Mouse (Mus musculus) ES-Bruce4 (cell line): ENCODE measurements around the gene Foxa1.

Experiments used
- CTCF ChIP-seq: IDR thresholded peaks from one replicate; pipeline ENCODE4 v1.8.1; 2011; ENCODE audit warnings: low read depth, low read length
- EP300 ChIP-seq: IDR thresholded peaks from 2 replicates; pipeline ENCODE4 v1.6.1; 2011; ENCODE audit warnings: low read depth, low read length; ENCODE audit not compliant: insufficient read depth
- POLR2A ChIP-seq: IDR thresholded peaks from one replicate; pipeline ENCODE4 v1.8.1; 2011; ENCODE audit warnings: low read length; ENCODE audit not compliant: insufficient read depth

- TF ChIP-seq CTCF (no peak), POLR2A (no peak), EP300 (no peak)
Observed at GRCm38 (mm10) chr12:57534879-57535611, 11.7 kb downstream of the Foxa1 start.
